Mouse (Mus musculus): ENCODE measurements around the gene 4930402K13Rik.
A peak's percentile ranks its signal among the peaks of the same experiment; 100 is the strongest.
"Not testable (repeated sequence)": the region's sequence is repeated elsewhere in the genome, so short reads cannot be mapped to it uniquely, and the experiment has no call there.

4930402K13Rik gene

DNA sequence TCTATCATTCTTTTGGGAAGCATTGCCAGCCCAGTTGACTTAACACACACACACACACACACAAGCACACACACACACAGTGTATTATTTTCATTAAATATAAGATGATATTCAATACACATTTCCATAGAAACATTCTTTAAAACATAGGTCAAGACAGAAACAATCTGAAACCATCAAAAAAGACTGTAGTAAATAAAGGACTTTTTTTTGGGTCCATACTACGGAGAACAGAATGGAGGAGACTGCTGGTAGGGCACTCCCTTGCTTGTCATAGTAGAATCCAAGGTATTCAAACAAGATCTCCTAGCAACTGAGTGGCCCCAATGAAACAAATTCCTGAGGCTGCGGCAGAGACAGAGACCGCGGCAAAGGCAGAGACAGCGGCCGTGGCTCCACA is at the start of gene 4930402K13Rik:
4930402K13Rik (plus strand) TSS at position 301 of the 400 bp plus-strand sequence.
- no peak for DNase-seq

- peak; percentile 0 for DNase-seq
Observed at GRCm38 (mm10) chrX:9060952-9061351, 43.4 kb upstream of the 4930402K13Rik start.

DNA sequence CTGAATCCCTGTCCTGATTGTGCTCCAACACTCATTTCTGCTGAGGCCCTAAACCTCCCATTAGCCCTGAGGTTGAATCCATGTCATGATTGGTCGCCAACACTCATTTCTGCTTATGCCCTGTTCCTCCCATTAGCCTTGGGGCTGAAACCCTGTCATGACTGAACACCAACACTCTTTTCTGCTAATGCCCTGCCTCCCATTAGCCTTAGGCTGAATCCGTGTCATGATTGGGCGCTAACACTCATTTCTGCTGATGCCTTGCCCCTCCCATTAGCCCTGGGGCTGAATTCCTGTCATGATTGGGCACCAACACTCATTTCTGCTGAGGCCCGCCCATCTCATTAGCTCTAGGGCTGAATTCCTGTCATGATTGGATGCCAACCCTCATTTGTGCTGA is 42.3 kb upstream of the 4930402K13Rik start:
- no peak for DNase-seq

GRCm38 (mm10) chrX:9062715-9063114 is 41.6 kb upstream of the 4930402K13Rik start, which contains the start of gene Fthl17f:
Gene Fthl17f (plus strand): TSS chrX:9063015.
- not testable (repeated sequence) for DNase-seq

GRCm38 (mm10) chrX:9077699-9078098 is 26.7 kb upstream of the 4930402K13Rik start:
- peak; percentile 3 for DNase-seq

- DNase-seq = not testable (repeated sequence)
Observed at GRCm38 (mm10) chrX:9095066-9095465, 9.3 kb upstream of the 4930402K13Rik start.

GRCm38 (mm10) chrX:9110381-9110780 is 6.0 kb downstream of the 4930402K13Rik start:
- DNase-seq = no peak

DNA sequence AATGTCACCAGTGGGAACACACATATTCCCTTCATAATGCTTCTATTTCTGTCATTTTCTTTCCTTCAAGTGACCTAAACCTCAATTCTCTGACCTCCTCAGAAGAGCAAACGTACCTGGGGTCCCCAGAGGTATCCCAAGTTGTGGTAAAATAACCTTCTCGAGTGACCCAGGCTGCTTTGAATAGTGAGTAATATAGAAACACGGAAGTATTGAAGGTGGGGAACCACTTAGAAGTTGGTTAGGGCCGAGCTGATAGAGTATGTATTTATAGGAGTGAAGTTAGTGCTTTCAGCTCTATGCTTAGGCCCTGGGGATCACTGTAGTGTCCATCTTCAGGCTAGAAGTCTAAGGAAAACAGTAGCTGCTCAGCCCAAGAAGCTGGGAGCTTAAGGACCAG is 20.6 kb downstream of the 4930402K13Rik start:
- DNase-seq = no peak

- peak; percentile 29 for DNase-seq
Observed at GRCm38 (mm10) chrX:9128317-9128831, 24.0 kb downstream of the 4930402K13Rik start.

GRCm38 (mm10) chrX:9139290-9139948 is 35.1 kb downstream of the 4930402K13Rik start:
- no peak for DNase-seq

DNA sequence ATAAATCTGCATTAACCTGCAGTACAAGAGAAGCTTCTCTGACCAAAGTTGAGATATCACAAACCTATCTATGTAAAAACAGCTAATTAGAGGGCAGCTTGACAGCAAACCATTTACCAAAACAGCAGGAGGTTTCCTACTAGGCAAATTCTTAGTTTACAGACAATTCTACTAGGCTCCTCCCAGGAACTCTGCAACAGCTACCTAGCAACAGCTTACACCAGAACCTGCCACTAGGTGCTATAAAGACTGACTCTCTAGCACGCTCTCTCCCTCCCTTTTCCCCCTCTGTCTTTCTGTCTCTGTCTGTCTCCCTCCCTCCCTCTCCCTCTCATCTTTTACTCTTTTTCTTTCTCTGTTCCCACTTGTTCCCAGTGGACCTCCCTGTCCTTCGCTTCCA is 38.3 kb downstream of the 4930402K13Rik start:
- no peak for DNase-seq
